Mouse (Mus musculus): Measurements from ENCODE around the gene Gm340. TPM values are rescaled to one million over a fixed set of nuclear protein-coding genes. Genes with fewer than 3 reads are reported as not detected.

Gm340 gene
- total and polyA plus RNA-seq, 3 experiments, result 3.3 to 5.3 (median 4.5) TPM

GRCm38 (mm10) chr19:41557491-41557890 is 24.7 kb upstream of the Gm340 start:
- DNase-seq (ENCODE audit: extremely low read depth), result no peak
- no peaks in the 10 kb centered on the region; a peak in 1 of 4 replicates for H3K4me1 ChIP-seq (ENCODE audit: control insufficient read depth in 1 of 2, insufficient read depth in 2 of 2)
- H3K4me3 ChIP-seq (replicated peaks in 1 of 3; ENCODE audit: low read depth in 2 of 3, low read length in 2 of 3, poor library complexity in 1 of 3), result no peak overlapping the region
- peaks cover 22 to 55% of the 10 kb centered on the region in 2 experiments for H3K36me3 ChIP-seq (replicated peaks in 1 of 2; ENCODE audit: control insufficient read depth in 1 of 2, insufficient read depth in 1 of 2, low read length in 1 of 2)
- H3K27me3 ChIP-seq (replicated peaks), result no peaks in the 10 kb centered on the region
- in situ Hi-C loops (cut with MboI; ENCODE audit: low pct_ligation_motif_present, low pct_unique_long_range_greater_than_20kb, low sequenced_read_pairs), result no loop called here
- no peak overlapping the region for H3K9ac ChIP-seq (ENCODE audit: insufficient read depth, low read depth)
- no peak overlapping the region for H3K4me2 ChIP-seq (ENCODE audit: insufficient read depth, low read depth, poor library complexity, severe bottlenecking)
- TF ChIP-seq ZC3H11A (IDR thresholded peaks at IDR 0.05; ENCODE audit: low read depth, low read length) (no peak), E2F4 (IDR thresholded peaks at IDR 0.05; ENCODE audit: insufficient replicate concordance, low read depth, low read length) (no peak), CTCF (conservative IDR thresholded peaks at IDR 0.05 in 1 of 2, IDR thresholded peaks at IDR 0.05 in 1 of 2; ENCODE audit: low read depth in 2 of 2, low read length in 2 of 2) (no peak), HCFC1 (IDR thresholded peaks at IDR 0.05; ENCODE audit: low read depth, low read length) (no peak), JUN (IDR thresholded peaks at IDR 0.05; ENCODE audit: insufficient read depth, low read depth, low read length) (no peak), KAT2A (IDR thresholded peaks at IDR 0.05; ENCODE audit: insufficient replicate concordance, low read length) (no peak), MYC (IDR thresholded peaks at IDR 0.05; ENCODE audit: low read depth, low read length) (no peak), ZKSCAN1 (IDR thresholded peaks at IDR 0.05; ENCODE audit: borderline replicate concordance, low read depth, low read length) (no peak), PAX5 (IDR thresholded peaks at IDR 0.05; ENCODE audit: low read length) (no peak), IRF4 (IDR thresholded peaks at IDR 0.05; ENCODE audit: low read depth, low read length) (no peak), EP300 (IDR thresholded peaks at IDR 0.05; ENCODE audit: low read length) (no peak), RAD21 (IDR thresholded peaks at IDR 0.05; ENCODE audit: low read depth, low read length) (no peak), BHLHE40 (IDR thresholded peaks at IDR 0.05; ENCODE audit: low read depth, low read length) (no peak), TCF12 (IDR thresholded peaks at IDR 0.05; ENCODE audit: low read depth, low read length) (no peak), MAZ (IDR thresholded peaks at IDR 0.05; ENCODE audit: low read depth, low read length) (no peak), ZMIZ1 (IDR thresholded peaks at IDR 0.05; ENCODE audit: low read depth, low read length) (no peak), ETS1 (conservative IDR thresholded peaks at IDR 0.05; ENCODE audit: low read depth, low read length) (no peak)
- no peak overlapping the region for H3K27ac ChIP-seq (ENCODE audit: insufficient read depth, low read depth)
- dilution Hi-C loops (cut with MboI; ENCODE audit: extremely low pct_ligation_motif_present, extremely low pct_unique_long_range_greater_than_20kb, low sequenced_read_pairs), result no loop called here
- H3K9me3 ChIP-seq (replicated peaks; ENCODE audit: low read length), result no peaks in the 10 kb centered on the region
- H3K79me2 ChIP-seq (replicated peaks; ENCODE audit: control insufficient read depth, extremely low read depth, insufficient read depth, poor library complexity, severe bottlenecking), result no peaks in the 10 kb centered on the region; the same call in 1 of the 2 replicates

DNA sequence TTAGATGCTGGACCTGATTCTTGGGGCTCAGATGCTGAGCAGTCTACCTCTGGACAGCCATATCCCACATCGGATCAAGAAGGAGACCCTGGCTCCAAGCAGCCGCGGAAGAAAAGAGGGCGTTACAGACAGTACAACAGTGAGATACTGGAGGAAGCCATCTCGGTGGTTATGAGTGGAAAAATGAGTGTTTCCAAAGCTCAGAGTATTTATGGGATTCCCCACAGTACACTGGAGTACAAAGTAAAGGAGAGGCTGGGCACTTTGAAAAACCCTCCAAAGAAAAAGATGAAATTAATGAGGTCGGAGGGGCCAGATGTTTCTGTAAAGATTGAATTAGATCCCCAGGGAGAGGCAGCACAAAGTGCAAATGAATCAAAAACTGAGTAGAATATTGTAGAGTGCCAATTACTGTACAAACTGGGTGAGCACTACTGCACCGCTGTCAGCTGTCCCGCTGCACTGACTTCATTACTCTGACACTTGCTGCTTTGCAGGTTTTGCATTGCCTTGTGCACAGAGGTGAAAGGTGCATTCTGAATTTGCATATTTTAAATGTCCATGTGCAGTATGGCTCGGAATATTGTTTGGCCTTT is 23.2 kb upstream of the Gm340 start:
- Histone ChIP-seq H3K27ac (ENCODE audit: insufficient read depth, low read depth) (no peak overlapping the region), H3K27me3 (replicated peaks) (no peaks in the 10 kb centered on the region), H3K79me2 (replicated peaks; ENCODE audit: control insufficient read depth, extremely low read depth, insufficient read depth, poor library complexity, severe bottlenecking) (no peaks in the 10 kb centered on the region; the same call in 1 of the 2 replicates), H3K4me2 (ENCODE audit: insufficient read depth, low read depth, poor library complexity, severe bottlenecking) (no peak overlapping the region), H3K4me1 (ENCODE audit: control insufficient read depth in 1 of 2, insufficient read depth in 2 of 2) (no peaks in the 10 kb centered on the region), H3K4me3 (replicated peaks in 1 of 3; ENCODE audit: low read depth in 2 of 3, low read length in 2 of 3, poor library complexity in 1 of 3) (no peak overlapping the region), H3K36me3 (replicated peaks in 1 of 2; ENCODE audit: control insufficient read depth in 1 of 2, insufficient read depth in 1 of 2, low read length in 1 of 2) (peaks cover 21 to 50% of the 10 kb centered on the region in 2 experiments), H3K9me3 (replicated peaks; ENCODE audit: low read length) (no peaks in the 10 kb centered on the region), H3K9ac (ENCODE audit: insufficient read depth, low read depth) (no peak overlapping the region)
- in situ Hi-C loops (cut with MboI; ENCODE audit: low pct_ligation_motif_present, low pct_unique_long_range_greater_than_20kb, low sequenced_read_pairs), result no loop called here
- TF ChIP-seq NELFE (IDR thresholded peaks at IDR 0.05; ENCODE audit: low read depth, low read length) (no peak), IRF4 (IDR thresholded peaks at IDR 0.05; ENCODE audit: low read depth, low read length) (no peak), RAD21 (IDR thresholded peaks at IDR 0.05; ENCODE audit: low read depth, low read length) (no peak), USF1 (IDR thresholded peaks at IDR 0.05; ENCODE audit: low read depth, low read length) (no peak), HCFC1 (IDR thresholded peaks at IDR 0.05; ENCODE audit: low read depth, low read length) (no peak)
- DNase-seq (ENCODE audit: extremely low read depth), result no peak
- dilution Hi-C loops (cut with MboI; ENCODE audit: extremely low pct_ligation_motif_present, extremely low pct_unique_long_range_greater_than_20kb, low sequenced_read_pairs), result no loop called here
